Mouse (Mus musculus) kidney, postnatal 36 days (tissue): ENCODE data around the gene Gm44.

Source experiments
- DNase-seq, 2 experiments: peaks; one replicate each; pipeline ENCODE4 v3.0.0; 2021 to 2022; ENCODE audit warnings: mixed read lengths in 2 of 2

Gene Gm44

GRCm38 (mm10) chrX:90891842-90892241 lies at the start of gene Gm44:
Gm44 (plus strand) TSS chrX:90892142.
- no peak for DNase-seq

- DNase-seq, result peak in 1 of 2 experiments; percentile 2
These were observed 36.0 kb downstream of the Gm44 start for GRCm38 (mm10) chrX:90927989-90928388.

GRCm38 (mm10) chrX:90938211-90938610 lies 46.3 kb downstream of the Gm44 start:
- peak in 1 of 2 experiments; percentile 8 for DNase-seq
